Mouse (Mus musculus) T-helper 1 cell (primary cell): ENCODE data around the gene Scd1.

Source experiments
- in situ Hi-C: fragments of 300-600 bp; cut with MboI, MseI; formaldehyde crosslinking; loops from one replicate; pipeline ENCODE4 v1.15.1; 2025; ENCODE audit warnings: high pct_unique_total_duplicates

Scd1 gene

GRCm38 (mm10) chr19:44400484-44401197, 7.0 kb downstream of the Scd1 start:
- in situ Hi-C loops = no loop called here

DNA sequence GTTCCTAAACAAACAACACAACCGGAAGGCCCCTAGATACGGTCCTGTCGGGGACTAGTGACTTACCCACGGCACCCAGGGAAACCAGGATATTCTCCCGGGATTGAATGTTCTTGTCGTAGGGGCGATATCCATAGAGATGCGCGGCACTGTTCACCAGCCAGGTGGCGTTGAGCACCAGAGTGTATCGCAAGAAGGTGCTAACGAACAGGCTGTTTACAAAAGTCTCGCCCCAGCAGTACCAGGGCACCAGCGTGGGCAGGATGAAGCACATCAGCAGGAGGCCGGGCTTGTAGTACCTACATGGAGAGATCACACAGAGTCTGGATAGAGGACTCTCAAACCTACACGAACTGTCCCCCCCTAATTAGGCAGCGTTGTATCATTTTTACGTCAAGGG, 7.6 kb downstream of the Scd1 start:
- in situ Hi-C loops = no loop called here

- in situ Hi-C loops = no loop called here
These were observed 10.9 kb downstream of the Scd1 start for GRCm38 (mm10) chr19:44396742-44397141.

- in situ Hi-C loops = no loop called here
These were observed 12.7 kb downstream of the Scd1 start for GRCm38 (mm10) chr19:44394972-44395371.

GRCm38 (mm10) chr19:44393962-44394422, 13.7 kb downstream of the Scd1 start:
- in situ Hi-C loops = no loop called here

DNA sequence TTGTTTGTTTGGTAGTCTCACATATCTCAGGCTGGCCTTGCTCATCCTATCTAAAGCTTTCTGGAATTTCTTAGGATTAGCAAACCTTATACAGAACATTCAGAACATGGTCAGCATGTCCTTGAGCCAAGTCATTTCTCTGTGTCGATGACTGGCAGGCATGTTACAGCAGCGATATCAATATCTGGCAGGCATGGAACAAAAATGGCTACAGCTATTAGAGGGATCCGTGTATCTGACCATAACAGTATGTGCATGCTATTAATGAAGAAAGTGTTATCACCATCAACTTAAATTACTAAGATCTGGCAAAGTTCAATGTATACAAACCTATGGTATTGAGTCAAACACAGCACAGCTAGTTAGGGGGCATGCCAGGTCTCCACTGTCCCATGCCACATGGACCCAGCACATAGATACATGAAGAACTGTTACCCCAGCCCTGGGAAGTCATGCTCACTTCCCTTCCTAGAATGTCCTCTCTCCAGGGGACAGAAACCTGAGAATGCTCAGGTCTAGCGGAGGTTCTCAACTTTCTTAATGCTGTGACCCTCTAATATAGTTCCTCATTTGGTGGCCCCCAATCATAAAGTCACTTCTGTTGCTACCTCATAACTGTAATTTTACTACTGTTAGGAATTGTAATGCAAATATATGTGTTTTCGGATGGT, 15.2 kb downstream of the Scd1 start:
- in situ Hi-C loops = no loop called here

DNA sequence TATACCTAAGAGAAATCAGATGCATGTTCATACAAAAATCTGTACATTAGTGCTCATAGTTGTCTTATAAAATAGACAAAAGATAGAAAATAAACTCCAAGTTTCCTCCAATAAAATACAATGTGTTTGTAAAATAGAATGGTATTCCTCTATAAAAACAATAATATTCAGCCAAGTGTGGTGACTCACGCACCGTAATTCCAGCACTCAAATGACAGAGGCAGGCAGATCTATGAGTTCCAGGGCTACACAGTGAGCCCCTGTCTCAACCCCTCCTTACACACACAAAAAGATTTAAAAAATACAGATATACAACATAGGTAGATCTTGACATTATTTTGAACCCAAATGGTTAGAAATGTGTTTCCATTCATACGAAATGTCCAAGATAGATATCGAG, 15.8 kb downstream of the Scd1 start:
- in situ Hi-C loops = no loop called here

DNA sequence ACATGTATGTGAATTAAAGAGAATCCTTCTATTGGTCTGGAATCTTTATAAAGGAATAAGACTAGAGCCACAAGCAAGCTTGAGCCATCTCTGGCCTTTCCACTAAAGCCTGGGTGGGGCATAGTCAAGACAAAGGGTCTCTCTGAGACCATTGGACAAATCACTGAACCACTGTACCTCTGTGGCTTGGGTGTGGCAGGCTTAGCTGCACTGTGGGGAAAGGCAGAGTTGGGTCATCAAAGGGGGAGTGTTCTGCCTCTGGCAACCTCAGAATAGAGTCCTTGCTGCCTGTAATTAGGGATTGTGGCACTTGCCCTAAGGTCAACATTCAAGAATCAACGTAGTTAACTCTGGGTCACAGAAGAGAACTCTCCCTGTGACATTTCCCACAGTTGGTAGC, 18.2 kb downstream of the Scd1 start:
- in situ Hi-C loops = no loop called here

GRCm38 (mm10) chr19:44388475-44389428, 18.9 kb downstream of the Scd1 start:
- in situ Hi-C loops = no loop called here

GRCm38 (mm10) chr19:44387746-44388474, 19.8 kb downstream of the Scd1 start:
- in situ Hi-C loops = no loop called here

DNA sequence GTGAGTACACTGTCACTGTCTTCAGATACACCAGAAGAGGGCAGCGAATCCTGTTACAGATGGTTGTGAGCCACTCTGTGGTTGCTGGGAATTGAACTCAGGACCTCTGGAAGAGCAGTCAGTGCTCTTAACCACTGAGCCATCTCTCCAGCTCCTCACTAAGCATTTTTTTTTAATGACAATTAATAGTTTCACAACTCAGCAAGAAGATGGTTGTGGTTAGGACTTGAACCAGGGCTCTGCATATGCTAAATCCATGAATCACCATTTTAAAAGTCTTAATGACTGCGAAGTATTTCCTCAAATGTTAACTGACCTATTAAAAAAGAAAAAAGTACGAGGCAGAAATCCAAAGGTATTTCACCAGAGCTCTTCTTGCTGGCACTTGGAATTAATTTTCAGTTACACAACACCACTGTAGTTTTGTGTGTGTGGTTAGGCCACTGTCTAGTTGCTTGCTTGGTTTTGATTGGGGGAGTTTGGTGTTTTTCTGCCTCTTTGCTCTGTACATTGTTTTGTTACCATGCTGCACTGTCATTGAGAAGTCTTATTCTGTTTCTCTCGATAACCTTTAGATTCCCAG, 20.5 kb downstream of the Scd1 start:
- in situ Hi-C loops = no loop called here

- in situ Hi-C loops = no loop called here
These were observed 21.7 kb downstream of the Scd1 start for GRCm38 (mm10) chr19:44385887-44386498.

DNA sequence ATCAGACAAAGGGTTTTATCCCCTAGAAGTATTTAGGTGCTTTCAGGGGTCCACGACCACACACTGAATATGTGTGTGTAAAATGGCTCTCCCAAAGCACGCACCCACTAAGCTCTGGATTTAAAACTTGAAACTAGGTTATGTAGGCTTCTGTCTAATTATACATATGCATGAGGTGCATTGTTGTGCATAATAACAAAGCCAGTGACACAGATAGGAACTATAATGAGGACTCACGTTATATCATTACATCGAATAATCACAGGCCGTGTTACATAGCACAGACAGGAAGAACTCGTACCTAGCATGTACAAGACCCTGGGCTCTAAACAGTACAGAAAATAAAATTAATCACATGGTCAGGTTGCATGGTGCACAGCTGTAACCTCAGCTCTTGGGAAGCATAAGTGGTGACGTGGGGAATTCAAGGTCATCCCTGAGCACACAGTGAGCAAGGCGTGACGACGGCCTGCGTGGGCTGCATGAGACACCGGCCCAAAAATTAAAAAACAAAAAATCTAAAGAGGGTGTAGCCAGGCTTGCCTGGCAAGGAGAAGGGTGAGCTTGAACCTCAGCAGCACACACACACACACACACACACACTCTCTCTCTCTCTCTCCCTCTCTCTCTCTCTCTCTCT, 24.9 kb downstream of the Scd1 start:
- in situ Hi-C loops = no loop called here

GRCm38 (mm10) chr19:44380065-44380464, 27.6 kb downstream of the Scd1 start:
- in situ Hi-C loops = no loop called here

DNA sequence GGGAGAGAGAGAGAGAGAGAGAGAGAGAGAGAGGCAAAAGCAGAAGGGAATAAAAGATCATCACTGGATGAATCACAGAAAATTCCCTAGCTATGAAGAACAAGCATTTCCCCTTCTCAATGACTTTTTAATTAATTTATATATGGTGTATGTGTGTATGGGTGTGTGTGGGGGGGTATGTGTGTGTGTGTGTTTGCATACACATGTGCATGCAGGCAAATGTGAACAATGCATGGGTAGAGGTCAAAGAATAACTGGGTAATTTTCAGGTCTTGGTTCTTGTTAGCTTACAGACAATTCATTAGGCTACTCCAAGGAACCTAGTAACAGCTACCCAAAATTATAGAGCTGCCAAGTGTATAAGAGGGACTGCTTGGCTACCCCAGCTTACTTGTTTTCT, 28.6 kb downstream of the Scd1 start:
- in situ Hi-C loops = no loop called here

GRCm38 (mm10) chr19:44377629-44378375, 29.9 kb downstream of the Scd1 start:
- in situ Hi-C loops = no loop called here

DNA sequence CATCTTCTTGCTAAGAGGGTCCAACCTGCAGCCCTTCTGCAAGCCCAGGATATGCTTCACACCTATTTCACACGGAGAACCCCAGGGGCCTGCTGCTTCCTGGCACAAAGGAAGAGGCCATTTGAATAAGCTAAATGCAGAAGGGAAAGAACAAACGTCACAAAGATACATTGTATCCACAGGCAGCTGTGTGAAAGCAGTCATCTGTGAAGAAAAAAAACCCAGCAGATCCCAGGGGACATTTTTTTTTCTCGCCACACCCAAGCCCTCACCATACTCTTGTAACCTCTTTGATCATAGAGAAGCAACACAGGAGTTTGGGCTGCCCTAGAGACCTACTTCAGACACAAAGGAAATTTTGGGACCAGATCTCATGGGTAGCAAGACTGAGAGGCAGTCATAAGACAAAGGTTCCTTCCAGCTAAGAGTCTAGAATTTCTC, 31.1 kb downstream of the Scd1 start:
- in situ Hi-C loops = no loop called here

GRCm38 (mm10) chr19:44372969-44373368, 34.7 kb downstream of the Scd1 start:
- in situ Hi-C loops = loop anchor here (5.0 kb wide), 2 partner anchors 44 to 169 kb away; no protein-coding TSS in a partner anchor

- in situ Hi-C loops = loop anchor here (5.0 kb wide), 2 partner anchors 47 to 172 kb away; no protein-coding TSS in a partner anchor
These were observed 37.4 kb downstream of the Scd1 start for GRCm38 (mm10) chr19:44370231-44370630.
